Mouse (Mus musculus) thymus, adult 2 months (tissue): ENCODE data around the gene Gpr37l1.

Source experiments
- CTCF ChIP-seq: fragments of 200-500 bp; IDR thresholded peaks from 2 replicates; pipeline ENCODE4 v1.5.1; 2012; ENCODE audit warnings: mild to moderate bottlenecking, control low read depth, low read length, moderate library complexity, borderline replicate concordance; ENCODE audit not compliant: control insufficient read depth, poor library complexity, insufficient read depth; ENCODE audit errors: extremely low read depth
- POLR2A ChIP-seq: fragments of 200-500 bp; IDR thresholded peaks from 2 replicates; pipeline ENCODE4 v1.6.1; 2012; ENCODE audit warnings: mild to moderate bottlenecking, low read length, control low read depth, moderate library complexity; ENCODE audit not compliant: control insufficient read depth, poor library complexity, insufficient read depth; ENCODE audit errors: extremely low read depth

DNA sequence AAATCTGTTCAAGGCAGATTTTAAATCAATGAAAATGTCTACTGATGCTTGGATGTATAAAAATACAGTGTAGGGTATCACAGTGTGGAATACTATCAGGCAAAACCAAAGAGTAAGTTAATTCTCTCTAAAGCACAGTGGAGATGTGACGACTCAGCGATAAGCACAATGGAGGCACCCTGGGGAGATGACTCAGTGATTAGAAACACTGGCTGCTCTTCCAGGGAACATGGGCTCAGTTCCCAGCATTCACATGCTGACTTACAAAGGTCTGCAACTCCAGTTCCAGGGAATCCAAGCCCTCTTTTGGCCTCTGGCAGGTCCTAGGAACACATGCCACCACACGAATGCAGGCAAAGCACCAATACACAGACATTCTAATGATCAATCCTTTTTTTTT lies 20.7 kb upstream of the Gpr37l1 start:
- TF ChIP-seq POLR2A (no peak), CTCF (no peak)
